Mouse (Mus musculus) neural tube, embryonic 15.5 days (tissue): ENCODE results near the gene Polrmt. TPM values are rescaled to one million over a fixed set of nuclear protein-coding genes. Genes with fewer than 3 reads are reported as not detected.

Source experiments
- ATAC-seq: fragments of 200-750 bp; cut with Nextera tagmentation; 2 replicates; pipeline ENCODE4 v1.8.0; 2017; ENCODE audit warnings: mild to moderate bottlenecking, moderate TSS enrichment, moderate library complexity; ENCODE audit not compliant: low FRiP score
- H3K27ac ChIP-seq: fragments of 300-500 bp; sonication (generic); replicated peaks from 2 replicates; pipeline ENCODE4 v1.5.1; 2015; ENCODE audit warnings: mild to moderate bottlenecking, inconsistent platforms
- H3K27me3 ChIP-seq: fragments of 300-500 bp; sonication (generic); replicated peaks from 2 replicates; pipeline ENCODE4 v1.6.1; 2015; ENCODE audit warnings: inconsistent platforms
- H3K36me3 ChIP-seq: fragments of 300-500 bp; sonication (generic); 2 replicates; pipeline ENCODE4 v1.6.1; 2015; ENCODE audit warnings: inconsistent platforms
- H3K4me1 ChIP-seq: fragments of 300-500 bp; sonication (generic); 2 replicates; pipeline ENCODE4 v1.6.1; 2015; ENCODE audit warnings: inconsistent platforms
- H3K4me2 ChIP-seq: fragments of 300-500 bp; sonication (generic); 2 replicates; pipeline ENCODE4 v1.6.1; 2015; ENCODE audit warnings: inconsistent platforms, mild to moderate bottlenecking, moderate library complexity
- H3K4me3 ChIP-seq: fragments of 300-500 bp; sonication (generic); replicated peaks from 2 replicates; pipeline ENCODE4 v1.5.1; 2015; ENCODE audit warnings: mild to moderate bottlenecking, inconsistent platforms
- H3K9ac ChIP-seq: fragments of 300-500 bp; sonication (generic); replicated peaks from 2 replicates; pipeline ENCODE4 v1.6.1; 2015; ENCODE audit warnings: mild to moderate bottlenecking, inconsistent platforms
- H3K9me3 ChIP-seq: fragments of 300-500 bp; sonication (generic); replicated peaks from 2 replicates; pipeline ENCODE4 v1.6.1; 2016; ENCODE audit warnings: inconsistent platforms
- WGBS: fragments of 180-500 bp; shearing (Covaris S2); methylation state at CpG from one replicate; pipeline ENCODE4 v1.1.7; 2015; ENCODE audit warnings: mixed read lengths; 5-methylcytosine and 5-hydroxymethylcytosine counted together
- polyA plus RNA-seq: library from polyadenylated mRNA; unstranded; fragments of >200 nt; fragmentation: Nextera tagmentation; extraction: Ambion mirVana; gene quantifications from 2 replicates; pipeline ENCODE4 v1.2.1, GENCODE M21; 2015

Gene Polrmt
- polyA plus RNA-seq, 1 experiment from 2014 or later = 43.4 TPM

GRCm38 (mm10) chr10:79716254-79716987 lies 30.0 kb downstream of the Polrmt start, which contains the start of gene Hcn2:
Gene Hcn2, plus strand, starts transcription at chr10:79716634.
- H3K27me3 ChIP-seq = peaks cover 51% of the 10 kb centered on the region
- no peaks in the 10 kb centered on the region for H3K9me3 ChIP-seq
- peaks cover 11% of the 10 kb centered on the region for H3K36me3 ChIP-seq
- peak within 1 kb of the TSS; percentile 78 for H3K4me3 ChIP-seq
- H3K9ac ChIP-seq = peak within 1 kb of the TSS; percentile 75
- H3K27ac ChIP-seq = peak within 1 kb of the TSS; percentile 78
- 1% methylated on average over 60 of the region's 91 CpGs for WGBS
- H3K4me2 ChIP-seq = peak within 1 kb of the TSS; percentile 87
- H3K4me1 ChIP-seq = peaks cover 31% of the 10 kb centered on the region
- peak; percentile 68 for ATAC-seq

- H3K4me1 ChIP-seq = peaks cover 32% of the 10 kb centered on the region
- no peak overlapping the region for H3K4me3 ChIP-seq
- H3K9ac ChIP-seq = no peak overlapping the region
- no peak overlapping the region for H3K4me2 ChIP-seq
- ATAC-seq = no peak
- peaks cover 24% of the 10 kb centered on the region for H3K36me3 ChIP-seq
- peaks cover 44% of the 10 kb centered on the region for H3K27me3 ChIP-seq
- 54% methylated on average over 4 of the region's 4 CpGs for WGBS
- no peak overlapping the region for H3K27ac ChIP-seq
- no peaks in the 10 kb centered on the region for H3K9me3 ChIP-seq
Measured at GRCm38 (mm10) chr10:79714996-79715395, 31.4 kb downstream of the Polrmt start.

- Histone ChIP-seq H3K36me3 (peaks cover 37% of the 10 kb centered on the region), H3K9me3 (no peaks in the 10 kb centered on the region), H3K9ac (no peak overlapping the region), H3K4me1 (peaks cover 40% of the 10 kb centered on the region), H3K27ac (no peak overlapping the region), H3K4me2 (no peak overlapping the region), H3K4me3 (no peak overlapping the region), H3K27me3 (peaks cover 30% of the 10 kb centered on the region)
- no peak for ATAC-seq
- WGBS = 21% methylated on average over 1 of the region's 1 CpGs
Measured at GRCm38 (mm10) chr10:79713163-79713562, 33.2 kb downstream of the Polrmt start.

- ATAC-seq = no peak
- H3K27ac ChIP-seq = no peak overlapping the region
- no peak overlapping the region for H3K9ac ChIP-seq
- peaks cover 40% of the 10 kb centered on the region for H3K4me1 ChIP-seq
- WGBS = 5% methylated on average over 5 of the region's 6 CpGs
- H3K27me3 ChIP-seq = peaks cover 24% of the 10 kb centered on the region
- no peaks in the 10 kb centered on the region for H3K9me3 ChIP-seq
- peaks cover 37% of the 10 kb centered on the region for H3K36me3 ChIP-seq
- no peak overlapping the region for H3K4me2 ChIP-seq
- no peak overlapping the region for H3K4me3 ChIP-seq
Measured at GRCm38 (mm10) chr10:79712499-79713126, 33.8 kb downstream of the Polrmt start.

- Histone ChIP-seq H3K27ac (no peak overlapping the region), H3K4me1 (peaks cover 40% of the 10 kb centered on the region), H3K36me3 (peaks cover 37% of the 10 kb centered on the region), H3K27me3 (peaks cover 18% of the 10 kb centered on the region), H3K4me3 (no peak overlapping the region), H3K9me3 (no peaks in the 10 kb centered on the region), H3K9ac (no peak overlapping the region), H3K4me2 (no peak overlapping the region)
- ATAC-seq = no peak
- WGBS = 93% methylated on average over 1 of the region's 1 CpGs
Measured at GRCm38 (mm10) chr10:79712029-79712428, 34.4 kb downstream of the Polrmt start.

GRCm38 (mm10) chr10:79709307-79709706 lies 37.1 kb downstream of the Polrmt start:
- H3K36me3 ChIP-seq = peaks cover 37% of the 10 kb centered on the region
- H3K4me2 ChIP-seq = no peak overlapping the region
- H3K9ac ChIP-seq = no peak overlapping the region
- no peak for ATAC-seq
- 88% methylated on average over 7 of the region's 7 CpGs for WGBS
- H3K27ac ChIP-seq = no peak overlapping the region
- H3K9me3 ChIP-seq = no peaks in the 10 kb centered on the region
- no peak overlapping the region for H3K4me3 ChIP-seq
- no peaks in the 10 kb centered on the region for H3K27me3 ChIP-seq
- peaks cover 51% of the 10 kb centered on the region for H3K4me1 ChIP-seq

GRCm38 (mm10) chr10:79708668-79709067 lies 37.7 kb downstream of the Polrmt start:
- Histone ChIP-seq H3K36me3 (peaks cover 37% of the 10 kb centered on the region), H3K4me3 (no peak overlapping the region), H3K4me2 (no peak overlapping the region), H3K27me3 (no peaks in the 10 kb centered on the region), H3K9ac (no peak overlapping the region), H3K27ac (no peak overlapping the region), H3K9me3 (no peaks in the 10 kb centered on the region), H3K4me1 (peaks cover 51% of the 10 kb centered on the region)
- ATAC-seq = no peak
- WGBS = 93% methylated on average over 21 of the region's 21 CpGs

GRCm38 (mm10) chr10:79707759-79708158 lies 38.6 kb downstream of the Polrmt start:
- Histone ChIP-seq H3K9me3 (no peaks in the 10 kb centered on the region), H3K4me1 (peaks cover 51% of the 10 kb centered on the region), H3K4me3 (no peak overlapping the region), H3K27ac (no peak overlapping the region), H3K36me3 (peaks cover 34% of the 10 kb centered on the region), H3K9ac (no peak overlapping the region), H3K27me3 (no peaks in the 10 kb centered on the region), H3K4me2 (peak overlapping the region; percentile 85; the same call in 1 of the 2 replicates)
- no peak for ATAC-seq
- 75% methylated on average over 4 of the region's 4 CpGs for WGBS

- Histone ChIP-seq H3K9me3 (no peaks in the 10 kb centered on the region), H3K36me3 (peaks cover 34% of the 10 kb centered on the region), H3K9ac (0 out of 2 replicates have a peak overlapping the region, but pooled peaks have one; percentile 10), H3K27me3 (no peaks in the 10 kb centered on the region), H3K27ac (no peak overlapping the region), H3K4me3 (no peak overlapping the region), H3K4me1 (peaks cover 51% of the 10 kb centered on the region), H3K4me2 (peak overlapping the region; percentile 85)
- WGBS = 88% methylated on average over 1 of the region's 1 CpGs
- no peak for ATAC-seq
Measured at GRCm38 (mm10) chr10:79707162-79707561, 39.2 kb downstream of the Polrmt start.

- WGBS = 89% methylated on average over 5 of the region's 5 CpGs
- H3K36me3 ChIP-seq = peaks cover 28% of the 10 kb centered on the region
- H3K27ac ChIP-seq = 0 out of 2 replicates have a peak overlapping the region, but pooled peaks have one; percentile 41
- H3K9me3 ChIP-seq = no peaks in the 10 kb centered on the region
- peak overlapping the region; percentile 72 for H3K4me3 ChIP-seq
- peaks cover 51% of the 10 kb centered on the region for H3K4me1 ChIP-seq
- no peak for ATAC-seq
- H3K9ac ChIP-seq = peak overlapping the region; percentile 85
- H3K4me2 ChIP-seq = peak overlapping the region; percentile 85
- H3K27me3 ChIP-seq = no peaks in the 10 kb centered on the region
Measured at GRCm38 (mm10) chr10:79706406-79707094, 39.8 kb downstream of the Polrmt start.

GRCm38 (mm10) chr10:79705951-79706350 lies 40.4 kb downstream of the Polrmt start:
- H3K9ac ChIP-seq = peak overlapping the region; percentile 85
- H3K4me3 ChIP-seq = peak overlapping the region; percentile 72
- peaks cover 22% of the 10 kb centered on the region for H3K36me3 ChIP-seq
- 84% methylated on average over 5 of the region's 5 CpGs for WGBS
- H3K4me2 ChIP-seq = peak overlapping the region; percentile 85
- H3K27me3 ChIP-seq = no peaks in the 10 kb centered on the region
- no peak overlapping the region for H3K27ac ChIP-seq
- no peaks in the 10 kb centered on the region for H3K9me3 ChIP-seq
- ATAC-seq = no peak
- peaks cover 51% of the 10 kb centered on the region for H3K4me1 ChIP-seq
